Comparison of ENCODE assay signal across 21 mouse cellular contexts in the genomic region with DNA sequence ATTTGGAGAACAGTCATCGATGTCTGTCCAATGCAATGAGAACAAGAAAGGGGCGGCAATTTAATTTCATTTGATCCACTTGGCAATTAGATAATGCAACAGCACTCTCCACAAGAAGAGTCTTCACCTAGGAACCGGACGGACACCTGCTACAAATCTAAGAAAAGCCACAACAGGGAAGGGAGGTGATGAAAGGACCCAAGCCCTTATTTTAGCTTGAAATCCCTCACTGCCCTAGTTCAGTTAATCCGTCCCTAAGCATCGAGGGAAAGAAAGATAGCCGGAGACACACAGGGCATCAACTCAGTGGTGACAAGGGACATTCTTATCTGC. TPM values are rescaled to one million over a fixed set of nuclear protein-coding genes. Genes with fewer than 3 reads are reported as not detected.
DNase-seq lines count a peak whose midpoint lies in the region; ATAC-seq lines count a peak whose summit lies in the region.
"Had no signal": no experiment of that assay in that cellular context is flagged by ENCODE, and none has a peak within 500 bp of the region (broad histone marks: within the 10 kb centered on the region; RNA-seq: fewer than 3 reads in every experiment).

No protein-coding gene starts in this region.

- no peaks in the 10 kb centered on the region for H3K9me3 ChIP-seq in hindbrain, embryonic 11.5 days (ENCODE audit: control insufficient read depth, low read length)
- H3K9me3 ChIP-seq in hindbrain, embryonic 16.5 days (ENCODE audit: control insufficient read depth, low read length), result no peaks in the 10 kb centered on the region
- no peaks in the 10 kb centered on the region for H3K9me3 ChIP-seq in neural tube, embryonic 12.5 days
- H3K9me3 ChIP-seq in hindbrain, embryonic 13.5 days, result no peaks in the 10 kb centered on the region
- H3K9me3 ChIP-seq in limb, embryonic 10.5 days (replicated peaks), result no peaks in the 10 kb centered on the region
- H3K9me3 ChIP-seq: embryonic facial prominence, embryonic 12.5 days; forebrain, embryonic 12.5 days; heart, embryonic 15.5 days had no signal

- no peak for DNase-seq in hindbrain, embryonic 11.5 days (ENCODE audit: low spot score)
- no peak for DNase-seq in neural tube, embryonic 10.5 days (ENCODE audit: extremely low spot score, low spot score)
- no peak for DNase-seq in limb, embryonic 10.5 days (ENCODE audit: low spot score)
- DNase-seq: adrenal gland, postnatal 14 days; cerebellum, adult 11-12 months; cerebellum, adult 9-10 months; cerebellum, postnatal 25 days; forebrain, postnatal 0 days; gastrocnemius, postnatal 14 days; heart, adult 2 months; heart, postnatal 14 days had no signal

- H3K27me3 ChIP-seq in hindbrain, embryonic 11.5 days (ENCODE audit: control insufficient read depth, insufficient read depth, low read length), result no peaks in the 10 kb centered on the region
- no peaks in the 10 kb centered on the region for H3K27me3 ChIP-seq in hindbrain, embryonic 16.5 days (replicated peaks; ENCODE audit: control insufficient read depth, insufficient read depth, low read length)
- peaks cover 3% of the 10 kb centered on the region; the same call in 1 of the 2 replicates for H3K27me3 ChIP-seq in neural tube, embryonic 12.5 days (replicated peaks)
- H3K27me3 ChIP-seq in hindbrain, embryonic 13.5 days, result 0 out of 2 replicates have a peak, but pooled peaks cover 6% of the 10 kb centered on the region
- H3K27me3 ChIP-seq in limb, embryonic 10.5 days (ENCODE audit: low read depth, poor library complexity, severe bottlenecking), result peaks cover 47% of the 10 kb centered on the region
- H3K27me3 ChIP-seq: CH12.LX; heart, embryonic 15.5 days; Patski had no signal

- H3K4me2 ChIP-seq in hindbrain, embryonic 11.5 days (replicated peaks; ENCODE audit: low read depth, low read length), result no peak overlapping the region
- no peak overlapping the region for H3K4me2 ChIP-seq in hindbrain, embryonic 16.5 days (ENCODE audit: low read length)
- H3K4me2 ChIP-seq in neural tube, embryonic 12.5 days (replicated peaks), result 0 out of 2 replicates have a peak overlapping the region, but pooled peaks have one; percentile 7
- no peak overlapping the region for H3K4me2 ChIP-seq in hindbrain, embryonic 13.5 days
- H3K4me2 ChIP-seq: embryonic facial prominence, embryonic 12.5 days; forebrain, embryonic 12.5 days; heart, embryonic 11.5 days; heart, embryonic 15.5 days had no signal

- 0 out of 2 replicates have a peak, but pooled peaks cover 5% of the 10 kb centered on the region for H3K36me3 ChIP-seq in hindbrain, embryonic 11.5 days (ENCODE audit: control insufficient read depth, insufficient read depth, low read length)
- H3K36me3 ChIP-seq in hindbrain, embryonic 16.5 days (ENCODE audit: control insufficient read depth, insufficient read depth, low read length), result peaks cover 6% of the 10 kb centered on the region; the same call in 1 of the 2 replicates
- H3K36me3 ChIP-seq in neural tube, embryonic 12.5 days, result peaks cover 34% of the 10 kb centered on the region
- peaks cover 30% of the 10 kb centered on the region for H3K36me3 ChIP-seq in hindbrain, embryonic 13.5 days
- H3K36me3 ChIP-seq in limb, embryonic 10.5 days, result peaks cover 83% of the 10 kb centered on the region

- ATAC-seq in hindbrain, embryonic 11.5 days (ENCODE audit: low FRiP score), result no peak
- no peak for ATAC-seq in hindbrain, embryonic 16.5 days
- no peak for ATAC-seq in neural tube, embryonic 12.5 days (ENCODE audit: low FRiP score, low read depth)
- no peak for ATAC-seq in hindbrain, embryonic 13.5 days (ENCODE audit: low FRiP score)
- ATAC-seq: activated CD4-positive, CD25-positive, alpha-beta regulatory T cell, adult 4 months; forebrain, postnatal 0 days had no signal

- H3K9ac ChIP-seq in hindbrain, embryonic 11.5 days (ENCODE audit: low read depth, low read length), result no peak overlapping the region
- no peak overlapping the region for H3K9ac ChIP-seq in hindbrain, embryonic 16.5 days (ENCODE audit: low read depth, low read length)
- no peak overlapping the region for H3K9ac ChIP-seq in neural tube, embryonic 12.5 days
- H3K9ac ChIP-seq in hindbrain, embryonic 13.5 days, result no peak overlapping the region
- H3K9ac ChIP-seq: embryonic facial prominence, embryonic 12.5 days; forebrain, embryonic 12.5 days; forebrain, postnatal 0 days; heart, embryonic 15.5 days had no signal

- peak overlapping the region; percentile 58; the same call in 1 of the 2 replicates for H3K27ac ChIP-seq in hindbrain, embryonic 11.5 days (ENCODE audit: low read depth, low read length)
- H3K27ac ChIP-seq in hindbrain, embryonic 16.5 days (ENCODE audit: low read depth, low read length), result no peak overlapping the region
- no peak overlapping the region for H3K27ac ChIP-seq in neural tube, embryonic 12.5 days
- peak overlapping the region; percentile 55; the same call in 1 of the 2 replicates for H3K27ac ChIP-seq in hindbrain, embryonic 13.5 days
- H3K27ac ChIP-seq in limb, embryonic 10.5 days, result no peak overlapping the region
- H3K27ac ChIP-seq: embryonic facial prominence, embryonic 12.5 days; heart, embryonic 15.5 days had no signal

- 57% methylated on average over 7 of the region's 7 CpGs for WGBS in hindbrain, embryonic 11.5 days
- WGBS in hindbrain, embryonic 16.5 days, result 35% methylated on average over 7 of the region's 7 CpGs
- WGBS in neural tube, embryonic 12.5 days, result 48% methylated on average over 7 of the region's 7 CpGs
- WGBS in hindbrain, embryonic 13.5 days, result 37% methylated on average over 7 of the region's 7 CpGs
- 89% methylated on average over 7 of the region's 7 CpGs for WGBS in limb, embryonic 10.5 days

- H3K4me3 ChIP-seq in hindbrain, embryonic 11.5 days (ENCODE audit: low read depth, low read length), result no peak overlapping the region
- H3K4me3 ChIP-seq in hindbrain, embryonic 16.5 days (ENCODE audit: low read length), result no peak overlapping the region
- no peak overlapping the region for H3K4me3 ChIP-seq in neural tube, embryonic 12.5 days
- H3K4me3 ChIP-seq in hindbrain, embryonic 13.5 days, result no peak overlapping the region
- no peak overlapping the region for H3K4me3 ChIP-seq in limb, embryonic 10.5 days
- H3K4me3 ChIP-seq: embryonic facial prominence, embryonic 12.5 days; forebrain, embryonic 12.5 days; heart, adult 2 months; heart, embryonic 15.5 days had no signal

- peaks cover 15% of the 10 kb centered on the region for H3K4me1 ChIP-seq in hindbrain, embryonic 11.5 days (replicated peaks; ENCODE audit: control insufficient read depth, insufficient read depth, low read length)
- H3K4me1 ChIP-seq in hindbrain, embryonic 16.5 days (ENCODE audit: control insufficient read depth, insufficient read depth, low read depth, low read length), result peaks cover 9% of the 10 kb centered on the region
- H3K4me1 ChIP-seq in neural tube, embryonic 12.5 days, result peaks cover 63% of the 10 kb centered on the region
- H3K4me1 ChIP-seq in hindbrain, embryonic 13.5 days (replicated peaks), result peaks cover 69% of the 10 kb centered on the region
- peaks cover 52% of the 10 kb centered on the region for H3K4me1 ChIP-seq in limb, embryonic 10.5 days

RNA-seq across cellular contexts. Expression of a gene that starts 23.2 kb away (rescaled TPM):
- 21.3 and 22.1 TPM in 2 replicates for polyA plus RNA-seq in hindbrain, embryonic 11.5 days (2014; fragmentation: Nextera tagmentation; extraction: Ambion mirVana)
- polyA plus RNA-seq in hindbrain, embryonic 16.5 days (2015; fragmentation: Nextera tagmentation; extraction: Ambion mirVana), result 5.1 and 9.2 TPM in 2 replicates
- 29.0 and 31.6 TPM in 2 replicates for polyA plus RNA-seq in neural tube, embryonic 12.5 days (2016; fragmentation: Nextera tagmentation; extraction: Ambion mirVana)
- 16.3 and 17.7 TPM in 2 replicates for polyA plus RNA-seq in hindbrain, embryonic 13.5 days (2015; fragmentation: Nextera tagmentation; extraction: Ambion mirVana)
- polyA plus RNA-seq in limb, embryonic 10.5 days (2016; fragmentation: Nextera tagmentation; extraction: Ambion mirVana), result 7.6 and 14.7 TPM in 2 replicates

Comparison
In these comparisons a context has a peak if more than half of its experiments do, and no peak if none do; other contexts are left out.
1. H3K27ac ChIP-seq: peak in hindbrain, embryonic 11.5 days (single experiment) and hindbrain, embryonic 13.5 days (single experiment); none in hindbrain, embryonic 16.5 days (single experiment), neural tube, embryonic 12.5 days (single experiment) and limb, embryonic 10.5 days (single experiment).